In genomic region chr9:102719936-102720566, GRCm38 (mm10) we compare ENCODE assay signal across 8 mouse cellular contexts. TPM values are rescaled to one million over a fixed set of nuclear protein-coding genes. Genes with fewer than 3 reads are reported as not detected.
A peak's percentile ranks its signal among the peaks of the same experiment; 100 is the strongest.
DNase-seq lines count a peak whose midpoint lies in the region; ATAC-seq and TF ChIP-seq lines count a peak whose summit lies in the region.

No protein-coding gene starts in this region.

- 63% methylated on average over 17 of the region's 17 CpGs for WGBS in forebrain, embryonic 13.5 days
- 73% methylated on average over 17 of the region's 17 CpGs for WGBS in kidney, embryonic 15.5 days
- WGBS in neural tube, embryonic 12.5 days = 76% methylated on average over 17 of the region's 17 CpGs

- peaks cover 82% of the 10 kb centered on the region for H3K4me1 ChIP-seq in forebrain, embryonic 13.5 days
- peaks cover 84% of the 10 kb centered on the region for H3K4me1 ChIP-seq in kidney, embryonic 15.5 days
- peaks cover 72% of the 10 kb centered on the region for H3K4me1 ChIP-seq in neural tube, embryonic 12.5 days

- no peak for DNase-seq in left cerebral cortex, adult 2 months (ENCODE audit: extremely low spot score in 1 of 2, low spot score in 2 of 2)
- no peak for DNase-seq in left cerebral cortex, adult 11 months (ENCODE audit: low spot score)
- DNase-seq in left cerebral cortex, postnatal 4 days = no peak
- no peak for DNase-seq in frontal cortex, postnatal 14 days (ENCODE audit: low spot score in 2 of 2)
- no peak for DNase-seq in left cerebral cortex, postnatal 25 days (ENCODE audit: low spot score in 2 of 2)

- peak overlapping the region; percentile 96 for H3K9ac ChIP-seq in forebrain, embryonic 13.5 days
- peak overlapping the region; percentile 88 for H3K9ac ChIP-seq in kidney, embryonic 15.5 days
- peak overlapping the region; percentile 97 for H3K9ac ChIP-seq in neural tube, embryonic 12.5 days

- intact Hi-C loops in left cerebral cortex, adult 2 months (cut with DNase I) = no loop called here
- intact Hi-C loops in left cerebral cortex, postnatal 4 days (cut with DNase I) = loop anchor here (5.0 to 10.0 kb wide), 3 partner anchors 62 to 145 kb away; no protein-coding TSS in a partner anchor
- intact Hi-C loops in left cerebral cortex, postnatal 25 days (cut with DNase I) = no loop called here

- no peaks in the 10 kb centered on the region for H3K27me3 ChIP-seq in forebrain, embryonic 13.5 days
- H3K27me3 ChIP-seq in kidney, embryonic 15.5 days = no peaks in the 10 kb centered on the region
- no peaks in the 10 kb centered on the region for H3K27me3 ChIP-seq in neural tube, embryonic 12.5 days (replicated peaks)

- H3K9me3 ChIP-seq in forebrain, embryonic 13.5 days (replicated peaks) = no peaks in the 10 kb centered on the region
- no peaks in the 10 kb centered on the region for H3K9me3 ChIP-seq in kidney, embryonic 15.5 days (replicated peaks)
- H3K9me3 ChIP-seq in neural tube, embryonic 12.5 days = no peaks in the 10 kb centered on the region

- H3K36me3 ChIP-seq in forebrain, embryonic 13.5 days (ENCODE audit: poor library complexity, severe bottlenecking) = peaks cover 53% of the 10 kb centered on the region
- H3K36me3 ChIP-seq in kidney, embryonic 15.5 days = peaks cover 53% of the 10 kb centered on the region
- H3K36me3 ChIP-seq in neural tube, embryonic 12.5 days = peaks cover 52% of the 10 kb centered on the region

- peak overlapping the region; percentile 91 for H3K4me2 ChIP-seq in forebrain, embryonic 13.5 days
- peak overlapping the region; percentile 91 for H3K4me2 ChIP-seq in kidney, embryonic 15.5 days
- H3K4me2 ChIP-seq in neural tube, embryonic 12.5 days (replicated peaks) = peak overlapping the region; percentile 93

- H3K27ac ChIP-seq in left cerebral cortex, adult 2 months = peak overlapping the region; percentile 51
- peak overlapping the region; percentile 58 for H3K27ac ChIP-seq in forebrain, embryonic 13.5 days
- peak overlapping the region; percentile 54; the same call in 1 of the 2 replicates for H3K27ac ChIP-seq in kidney, embryonic 15.5 days
- peak overlapping the region; percentile 7; the same call in 1 of the 2 replicates for H3K27ac ChIP-seq in neural tube, embryonic 12.5 days

- no peak for ATAC-seq in forebrain, embryonic 13.5 days
- ATAC-seq in kidney, embryonic 15.5 days (replicated peaks; ENCODE audit: low FRiP score) = no peak
- ATAC-seq in neural tube, embryonic 12.5 days (ENCODE audit: low FRiP score, low read depth) = no peak

- TF ChIP-seq CTCF in left cerebral cortex, adult 2 months (IDR thresholded peaks at IDR 0.05) = no peak

- H3K4me3 ChIP-seq in left cerebral cortex, adult 2 months = peak overlapping the region; percentile 75
- H3K4me3 ChIP-seq in forebrain, embryonic 13.5 days = peak overlapping the region; percentile 92
- H3K4me3 ChIP-seq in kidney, embryonic 15.5 days (replicated peaks) = peak overlapping the region; percentile 77
- H3K4me3 ChIP-seq in neural tube, embryonic 12.5 days = peak overlapping the region; percentile 93

RNA-seq across cellular contexts. Expression of gene Amotl2, which starts 3.6 kb away (rescaled TPM):
- total RNA-seq in left cerebral cortex, adult 2 months (2021) = 10 to 100 TPM; 21.3 to 22.4 TPM
- polyA plus RNA-seq in forebrain, embryonic 13.5 days (2015; fragmentation: Nextera tagmentation; extraction: Ambion mirVana) = 46.9 and 55.3 TPM in 2 replicates
- polyA plus RNA-seq in kidney, embryonic 15.5 days (2015; fragmentation: Nextera tagmentation; extraction: Ambion mirVana) = 43.3 and 45.1 TPM in 2 replicates
- 115 and 129 TPM in 2 replicates for polyA plus RNA-seq in neural tube, embryonic 12.5 days (2016; fragmentation: Nextera tagmentation; extraction: Ambion mirVana)
- total RNA-seq in left cerebral cortex, postnatal 4 days (2021) = 10 to 100 TPM; 42.3 to 45.5 TPM
- 10 to 100 TPM; 18.7 to 18.8 TPM for total RNA-seq in left cerebral cortex, postnatal 25 days (2021)

Comparison
In these comparisons a context has a peak if more than half of its experiments do, and no peak if none do; other contexts are left out.
1. H3K27ac ChIP-seq: peak in every context shown above with its lines; median percentile 58 in forebrain, embryonic 13.5 days; 54 in kidney, embryonic 15.5 days; 51 in left cerebral cortex, adult 2 months; 7 in neural tube, embryonic 12.5 days.